Mouse (Mus musculus): Measurements from ENCODE around the gene Sumo1. TPM values are rescaled to one million over a fixed set of nuclear protein-coding genes. Genes with fewer than 3 reads are reported as not detected.

Gene Sumo1
- total RNA-seq (2012; rRNA removed) (129 and 143 TPM in 2 replicates), polyA plus RNA-seq (2012; ENCODE audit: insufficient read depth in 1 of 2, insufficient read length in 2 of 2, low read depth in 1 of 2, low replicate concordance in 2 of 2, missing spikeins in 1 of 2) (100 to 1,000 TPM in 1 of 2 experiments, not detected in 1; 131 TPM)

GRCm38 (mm10) chr1:59670641-59671168 is at the start of gene Sumo1:
Sumo1 (minus strand) TSS chr1:59670834.
- peak within 1 kb of the TSS; percentile 97 for H3K9ac ChIP-seq (ENCODE audit: control insufficient read depth, low read depth, low read length, poor library complexity, severe bottlenecking)
- peaks cover 55% of the 10 kb centered on the region for H3K79me2 ChIP-seq (ENCODE audit: control insufficient read depth, insufficient read depth, low read length, poor library complexity)
- peaks cover 0 to 16% of the 10 kb centered on the region in 2 experiments; a peak in 3 of 4 replicates for H3K36me3 ChIP-seq (ENCODE audit: control insufficient read depth in 1 of 2, insufficient read depth in 2 of 2, low read length in 2 of 2)
- peak within 1 kb of the TSS; percentile 90 for H3K27ac ChIP-seq (ENCODE audit: control insufficient read depth, low read depth, low read length)
- H3K27me3 ChIP-seq (ENCODE audit: control insufficient read depth in 1 of 2, insufficient read depth in 2 of 2, low read length in 2 of 2) = no peaks in the 10 kb centered on the region
- peaks cover 5 to 6% of the 10 kb centered on the region in 2 experiments for H3K4me1 ChIP-seq (ENCODE audit: control insufficient read depth in 1 of 2, insufficient read depth in 2 of 2, low read length in 2 of 2)
- peak; percentile 95 for DNase-seq (ENCODE audit: low read depth, low spot score)
- no peaks in the 10 kb centered on the region for H3K9me3 ChIP-seq (replicated peaks; ENCODE audit: insufficient read depth, low read length)
- H3K4me3 ChIP-seq (ENCODE audit: control insufficient read depth in 1 of 2, insufficient read depth in 1 of 2, low read depth in 2 of 2, low read length in 2 of 2) = peak within 1 kb of the TSS; percentile 77 to 89
- TF ChIP-seq TAL1 (IDR thresholded peaks at IDR 0.05; ENCODE audit: low read length) (no peak), MAFK (IDR thresholded peaks at IDR 0.05; ENCODE audit: borderline replicate concordance, low read depth, low read length) (no peak), SMC3 (IDR thresholded peaks at IDR 0.05; ENCODE audit: low read depth, low read length) (no peak), KAT2A (conservative IDR thresholded peaks at IDR 0.05; ENCODE audit: low read depth, low read length) (peak; percentile 65), CHD1 (IDR thresholded peaks at IDR 0.05; ENCODE audit: low read depth, low read length) (no peak), ZC3H11A (IDR thresholded peaks at IDR 0.05; ENCODE audit: low read depth, low read length) (no peak), E2F4 (IDR thresholded peaks at IDR 0.05; ENCODE audit: borderline replicate concordance, low read depth, low read length) (peak; percentile 92; the same call in 1 of the 2 replicates), POLR2A (IDR thresholded peaks at IDR 0.05; ENCODE audit: control insufficient read depth in 1 of 2, insufficient read depth in 1 of 2, low read depth in 1 of 2, low read length in 2 of 2, poor library complexity in 1 of 2) (peak; percentile 67 to 94), CHD2 (IDR thresholded peaks at IDR 0.05; ENCODE audit: low read length) (no peak), EP300 (IDR thresholded peaks at IDR 0.05; ENCODE audit: low read depth in 1 of 2, low read length in 2 of 2) (no peak), USF2 (IDR thresholded peaks at IDR 0.05; ENCODE audit: borderline replicate concordance in 1 of 2, insufficient read depth in 1 of 2, low read depth in 1 of 2, low read length in 2 of 2) (no peak), MAX (IDR thresholded peaks at IDR 0.05; ENCODE audit: low read length) (peak; percentile 32; the same call in 1 of the 2 replicates), POLR2AphosphoS5 (IDR thresholded peaks at IDR 0.05; ENCODE audit: borderline replicate concordance, low read depth, low read length) (no peak), NELFE (IDR thresholded peaks at IDR 0.05; ENCODE audit: low read depth, low read length) (peak; percentile 91), MYC (IDR thresholded peaks at IDR 0.05; ENCODE audit: low read depth, low read length) (0 out of 2 replicates have a peak, but pooled peaks have one; percentile 8), TCF12 (IDR thresholded peaks at IDR 0.05; ENCODE audit: low read depth, low read length) (peak; percentile 73), MAZ (IDR thresholded peaks at IDR 0.05; ENCODE audit: low read depth, low read length) (no peak; the same call in 1 of the 2 replicates), MEF2A (IDR thresholded peaks at IDR 0.05; ENCODE audit: extremely low read depth, insufficient replicate concordance, low read depth, low read length, poor library complexity, severe bottlenecking) (no peak), SIN3A (IDR thresholded peaks at IDR 0.05; ENCODE audit: low read length) (peak; percentile 88; the same call in 1 of the 2 replicates), HCFC1 (IDR thresholded peaks at IDR 0.05; ENCODE audit: low read depth, low read length) (peak; percentile 89), UBTF (IDR thresholded peaks at IDR 0.05; ENCODE audit: borderline replicate concordance, insufficient read depth, low read depth, low read length) (no peak), ZMIZ1 (IDR thresholded peaks at IDR 0.05; ENCODE audit: low read depth, low read length) (peak; percentile 90), BHLHE40 (IDR thresholded peaks at IDR 0.05; ENCODE audit: borderline replicate concordance, low read depth, low read length) (no peak), ZKSCAN1 (IDR thresholded peaks at IDR 0.05; ENCODE audit: low read depth, low read length) (no peak), GABPA (IDR thresholded peaks at IDR 0.05; ENCODE audit: low read depth, low read length) (no peak), USF1 (IDR thresholded peaks at IDR 0.05; ENCODE audit: low read depth, low read length) (no peak), MYB (IDR thresholded peaks at IDR 0.05; ENCODE audit: low read depth, low read length) (no peak), MXI1 (IDR thresholded peaks at IDR 0.05; ENCODE audit: low read depth, low read length) (peak; percentile 78; the same call in 1 of the 2 replicates), ZNF384 (IDR thresholded peaks at IDR 0.05; ENCODE audit: low read depth, low read length) (no peak), CTCF (IDR thresholded peaks at IDR 0.05 in 2 of 3, conservative IDR thresholded peaks at IDR 0.05 in 1 of 3; ENCODE audit: control insufficient read depth in 1 of 3, insufficient read depth in 1 of 3, low read depth in 2 of 3, low read length in 3 of 3, poor library complexity in 1 of 3, severe bottlenecking in 1 of 3) (no peak), ETS1 (IDR thresholded peaks at IDR 0.05; ENCODE audit: low read depth, low read length) (no peak), RCOR1 (IDR thresholded peaks at IDR 0.05; ENCODE audit: low read depth, low read length) (no peak), ELF1 (IDR thresholded peaks at IDR 0.05; ENCODE audit: low read depth, low read length) (peak; percentile 88), JUND (IDR thresholded peaks at IDR 0.05; ENCODE audit: low read depth, low read length) (no peak), RAD21 (IDR thresholded peaks at IDR 0.05; ENCODE audit: low read depth, low read length) (no peak), POLR2AphosphoS2 (IDR thresholded peaks at IDR 0.05; ENCODE audit: low read length) (peak; percentile 84; the same call in 1 of the 2 replicates), TBP (IDR thresholded peaks at IDR 0.05; ENCODE audit: low read depth, low read length) (peak; percentile 83)
